Mouse (Mus musculus) adrenal gland, adult 2 months (tissue): ENCODE measurements at regions not wholly inside any gene's neighbourhood (a gene's known extent, or its start where the extent isn't known, plus 50 kb on each side); places are given as distances from the start of the nearest gene placed in this dataset.

Experiments used
- DNase-seq: peaks from one replicate; pipeline ENCODE4 v3.0.0; 2021

- DNase-seq: no peak
Observed at GRCm38 (mm10) chr1:169332165-169332564, 199.1 kb downstream of the Nuf2 start.

- no peak for DNase-seq
Observed at GRCm38 (mm10) chr1:169313241-169313640, 218.0 kb downstream of the Nuf2 start.

GRCm38 (mm10) chr1:169283440-169283839 is 247.8 kb downstream of the Nuf2 start:
- DNase-seq: no peak

GRCm38 (mm10) chr1:169270750-169271149 is 260.5 kb downstream of the Nuf2 start:
- no peak for DNase-seq

GRCm38 (mm10) chr1:169263984-169264660 is 267.1 kb downstream of the Nuf2 start:
- DNase-seq: no peak

- DNase-seq: no peak
Observed at GRCm38 (mm10) chr1:169254250-169254937, 276.9 kb downstream of the Nuf2 start.

GRCm38 (mm10) chr1:169252189-169252588 is 279.1 kb downstream of the Nuf2 start:
- DNase-seq: no peak

- no peak for DNase-seq
Observed at GRCm38 (mm10) chr1:169249021-169249420, 282.2 kb downstream of the Nuf2 start.

GRCm38 (mm10) chr1:169240377-169240776 is 290.9 kb downstream of the Nuf2 start:
- no peak for DNase-seq

GRCm38 (mm10) chr1:169238671-169239090 is 292.6 kb downstream of the Nuf2 start:
- DNase-seq: peak; percentile 72

GRCm38 (mm10) chr1:169235276-169235681 is 296.0 kb downstream of the Nuf2 start:
- peak; percentile 52 for DNase-seq

- DNase-seq: no peak
Observed at GRCm38 (mm10) chr1:169233368-169233767, 297.9 kb downstream of the Nuf2 start.

GRCm38 (mm10) chr1:169230097-169230496 is 301.2 kb downstream of the Nuf2 start:
- DNase-seq: no peak

- peak; percentile 8 for DNase-seq
Observed at GRCm38 (mm10) chr1:169224431-169224830, 306.8 kb downstream of the Nuf2 start.

GRCm38 (mm10) chr1:169187658-169188057 is 343.6 kb downstream of the Nuf2 start:
- no peak for DNase-seq

- DNase-seq: no peak
Observed at GRCm38 (mm10) chr1:169170405-169170804, 360.9 kb downstream of the Nuf2 start.

GRCm38 (mm10) chr1:169168033-169168432 is 363.2 kb downstream of the Nuf2 start:
- DNase-seq: no peak

- DNase-seq: peak; percentile 71
Observed at GRCm38 (mm10) chr1:169166041-169166850, 365.0 kb downstream of the Nuf2 start.

- DNase-seq: peak; percentile 86
Observed at GRCm38 (mm10) chr1:169160858-169161257, 370.4 kb downstream of the Nuf2 start.

GRCm38 (mm10) chr1:169160220-169160619 is 371.0 kb downstream of the Nuf2 start:
- DNase-seq: peak; percentile 47

GRCm38 (mm10) chr1:169159786-169160185 is 371.5 kb downstream of the Nuf2 start:
- DNase-seq: peak; percentile 41

GRCm38 (mm10) chr1:169157496-169157895 is 373.8 kb downstream of the Nuf2 start:
- DNase-seq: no peak

GRCm38 (mm10) chr1:169156875-169157274 is 374.4 kb downstream of the Nuf2 start:
- DNase-seq: no peak
